Mouse (Mus musculus) erythroblast, embryonic 14.5 days (primary cell): ENCODE measurements around the gene Fv1.

Experiments used
- GATA1 ChIP-seq: IDR thresholded peaks from 2 replicates; pipeline ENCODE4 v1.6.1; 2012; ENCODE audit warnings: low read length, inconsistent platforms, mixed read lengths
- TAL1 ChIP-seq: IDR thresholded peaks from 3 replicates; pipeline ENCODE4 v1.6.1; 2012; ENCODE audit warnings: low read length, inconsistent platforms, mixed read lengths

- no peak for TF ChIP-seq GATA1
- no peak for TF ChIP-seq TAL1
Measured at GRCm38 (mm10) chr4:147869238-147869637, 459 bp downstream of the Fv1 start.
